Mouse (Mus musculus): ENCODE data around the gene Arid5b.
A peak's percentile ranks its signal among the peaks of the same experiment; 100 is the strongest.

Gene Arid5b

DNA sequence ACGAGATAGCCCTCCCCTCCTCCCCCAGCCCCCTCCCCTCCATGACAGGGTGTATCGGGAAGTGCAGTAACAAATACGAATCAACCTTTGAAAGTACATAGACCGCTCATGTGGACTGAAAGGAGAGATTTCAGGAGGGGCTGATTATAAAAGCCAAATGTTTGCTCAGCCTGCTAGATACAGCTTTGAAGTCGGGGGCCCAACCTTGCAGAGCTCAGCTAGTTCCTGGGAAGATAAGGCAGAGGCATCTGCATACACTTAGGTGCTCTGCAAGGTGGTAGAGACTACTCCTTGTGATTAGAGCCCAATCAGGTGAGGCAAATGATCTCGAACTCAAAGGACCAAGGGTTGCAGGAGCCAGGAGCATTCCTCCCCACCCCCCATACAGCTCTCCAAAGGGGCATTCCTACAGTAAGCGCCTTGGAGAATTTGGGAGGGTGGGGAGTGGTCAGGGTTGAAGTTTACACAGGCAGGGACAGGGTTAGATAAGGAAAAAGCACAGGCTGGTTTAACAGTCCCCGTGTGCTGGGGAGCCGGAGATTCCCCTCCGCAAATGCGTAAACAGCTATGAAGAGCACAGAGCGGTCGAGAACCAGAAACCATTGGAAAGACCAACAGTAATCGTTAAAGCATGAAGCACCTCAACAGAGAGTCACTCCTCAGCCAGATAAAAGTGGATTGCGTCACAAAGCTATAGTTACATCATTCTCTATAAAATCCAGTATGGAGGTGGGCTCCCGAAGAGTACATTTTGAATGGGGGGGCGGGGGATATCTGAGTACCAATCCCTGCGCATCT, 47.0 kb downstream of the Arid5b start:
- no peak for DNase-seq

GRCm38 (mm10) chr10:68230653-68231384, 47.7 kb downstream of the Arid5b start:
- DNase-seq: no peak

DNA sequence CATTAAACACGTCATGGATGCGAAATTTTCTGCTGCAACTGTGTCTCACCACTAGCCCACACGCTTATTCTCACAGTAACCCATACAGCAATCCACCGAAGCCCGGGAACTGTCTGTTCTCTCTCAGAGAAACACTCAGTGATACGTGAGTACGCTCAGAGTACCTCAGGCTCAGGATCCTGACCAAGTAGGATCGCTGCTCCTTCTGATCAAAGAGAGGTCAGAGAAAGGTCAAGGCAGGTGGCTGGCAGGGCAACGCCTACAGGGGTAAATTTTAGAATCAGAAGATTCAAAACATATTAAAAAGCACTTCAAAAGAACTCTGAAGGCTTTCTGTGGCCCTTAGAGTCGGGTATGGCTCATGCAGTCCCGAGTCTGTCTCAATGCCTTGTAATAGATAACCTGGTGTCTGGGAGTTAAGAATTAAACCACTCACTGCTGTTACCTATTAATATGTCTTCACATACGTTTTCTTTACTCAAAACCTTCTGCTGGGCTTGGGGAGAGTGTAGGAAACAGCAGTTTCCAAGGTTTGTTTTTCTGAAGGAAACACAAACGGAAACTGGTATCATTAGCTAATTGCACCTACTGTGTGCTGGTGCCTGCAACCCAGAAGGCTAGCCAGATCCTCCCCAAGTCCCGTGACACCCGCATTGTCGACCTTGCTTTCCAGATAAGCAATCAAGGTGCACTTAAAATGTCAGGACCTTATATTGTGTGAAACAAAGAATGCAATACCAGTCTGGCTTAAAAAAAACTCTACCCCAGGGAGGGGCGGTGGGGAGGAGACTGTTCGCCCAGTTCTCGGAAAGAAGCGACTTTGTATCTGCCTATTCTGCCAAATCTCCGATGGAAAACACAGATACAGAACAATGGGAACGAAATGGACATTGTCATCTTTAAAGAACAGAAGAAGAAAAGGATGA, 48.6 kb downstream of the Arid5b start:
- no peak for DNase-seq

GRCm38 (mm10) chr10:68222676-68223075, 55.9 kb downstream of the Arid5b start:
- DNase-seq: no peak

- no peak for DNase-seq
Measured at GRCm38 (mm10) chr10:68222012-68222411, 56.5 kb downstream of the Arid5b start.

DNA sequence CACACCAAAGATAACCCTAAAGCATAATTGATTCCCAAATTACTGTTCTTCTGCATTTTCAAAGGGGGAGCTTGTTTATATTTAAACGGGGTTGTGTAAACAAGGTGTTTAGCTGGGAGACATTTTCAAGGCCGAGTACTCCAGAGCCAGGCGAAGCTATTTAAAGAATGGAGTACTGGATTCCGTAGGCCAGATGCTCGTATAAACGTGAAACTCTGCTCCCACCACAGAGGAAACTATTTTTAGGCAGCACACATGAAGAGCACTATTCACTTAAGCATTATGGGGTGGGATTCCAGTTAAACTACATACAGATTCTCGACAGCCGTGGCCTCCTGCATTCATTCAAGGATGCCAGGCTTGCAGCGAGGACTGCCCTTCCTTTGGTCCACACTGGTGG, 59.2 kb downstream of the Arid5b start:
- no peak for DNase-seq

DNA sequence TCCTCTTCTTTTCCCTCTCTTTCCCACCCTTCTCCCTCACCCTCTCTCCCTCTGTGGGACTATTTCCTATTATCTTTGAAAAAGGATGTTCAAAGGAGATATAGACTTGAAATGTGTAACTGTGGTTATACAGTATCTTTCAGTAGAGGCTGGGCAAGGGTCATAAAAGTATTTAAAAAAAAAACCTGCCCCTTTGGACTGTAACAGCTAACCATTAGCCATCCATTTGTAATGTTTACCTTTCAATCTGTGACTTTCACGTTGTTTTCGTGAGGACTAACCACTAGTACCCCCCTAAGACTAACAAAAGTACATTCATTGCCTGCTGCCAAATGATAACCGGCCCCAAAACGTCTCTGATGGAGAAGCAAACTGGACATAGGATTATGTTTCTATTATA, 59.9 kb downstream of the Arid5b start:
- no peak for DNase-seq

DNA sequence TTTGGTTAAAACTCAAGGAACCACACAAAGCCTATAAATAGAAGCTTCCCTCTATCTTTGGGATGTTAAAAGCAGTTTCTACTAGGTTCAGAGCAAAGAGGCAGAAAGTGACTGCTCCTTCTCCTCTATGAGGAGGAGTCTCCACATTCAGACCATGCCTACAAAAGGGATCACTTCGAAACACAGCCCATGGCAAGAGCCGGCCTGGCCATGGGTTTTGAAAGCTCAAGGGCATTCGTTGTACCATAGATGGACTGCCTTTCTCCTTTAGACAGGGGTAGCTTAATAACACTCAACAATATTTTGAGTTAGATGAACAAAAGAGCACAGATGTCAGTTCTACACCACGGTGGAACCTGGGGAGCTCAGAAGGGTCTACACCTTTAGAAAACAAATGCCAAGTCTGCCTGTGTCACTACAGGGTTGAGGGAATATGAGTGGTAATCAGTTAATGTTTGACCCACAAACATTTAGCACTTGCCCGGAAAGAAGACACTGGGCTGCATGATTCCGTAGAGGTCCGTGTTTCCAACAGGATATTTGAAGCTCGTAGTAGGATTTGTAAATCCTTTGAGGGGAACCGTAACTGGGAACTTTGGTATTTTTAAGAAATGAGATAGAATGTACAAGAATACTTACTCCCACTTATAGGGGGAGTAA, 63.6 kb downstream of the Arid5b start:
- DNase-seq: no peak

DNA sequence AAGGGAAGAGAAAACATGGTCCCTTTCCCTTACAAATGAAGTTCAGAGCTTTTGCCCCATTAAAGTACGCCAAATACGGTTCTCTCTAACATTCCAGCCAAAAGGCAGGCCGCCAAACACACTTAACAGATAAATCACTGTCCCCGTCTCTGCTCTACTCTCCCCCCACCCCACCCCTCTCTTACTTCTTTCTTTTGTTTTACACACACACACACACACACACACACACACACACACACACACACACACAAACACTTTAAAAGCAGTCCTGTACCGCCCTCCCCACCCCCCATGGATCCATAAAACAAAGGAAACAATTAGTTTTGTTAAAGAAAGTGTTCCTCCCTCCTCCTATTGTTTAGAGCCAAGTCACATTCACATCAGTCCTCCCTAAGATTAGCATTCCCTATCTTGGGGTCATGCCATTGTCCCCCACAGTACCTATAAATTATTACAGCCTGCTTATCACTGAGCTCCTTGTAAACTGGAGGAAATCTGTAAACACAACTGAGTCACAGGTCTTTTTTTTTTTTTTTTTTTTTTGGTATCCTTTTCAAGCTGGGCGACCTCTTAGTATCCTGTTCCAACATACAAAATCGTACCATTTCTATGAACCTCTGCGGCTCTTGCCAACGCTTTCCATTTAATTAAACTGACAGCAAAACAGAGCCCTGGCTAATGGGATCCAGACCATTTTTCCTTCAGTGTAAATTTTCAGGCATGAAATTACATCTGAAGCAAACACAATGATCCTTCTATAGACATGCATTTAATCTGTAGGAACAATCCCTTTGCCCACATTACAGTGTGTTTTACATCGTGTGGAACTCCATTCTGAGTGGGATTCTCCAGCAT, 66.3 kb downstream of the Arid5b start:
- no peak for DNase-seq

DNA sequence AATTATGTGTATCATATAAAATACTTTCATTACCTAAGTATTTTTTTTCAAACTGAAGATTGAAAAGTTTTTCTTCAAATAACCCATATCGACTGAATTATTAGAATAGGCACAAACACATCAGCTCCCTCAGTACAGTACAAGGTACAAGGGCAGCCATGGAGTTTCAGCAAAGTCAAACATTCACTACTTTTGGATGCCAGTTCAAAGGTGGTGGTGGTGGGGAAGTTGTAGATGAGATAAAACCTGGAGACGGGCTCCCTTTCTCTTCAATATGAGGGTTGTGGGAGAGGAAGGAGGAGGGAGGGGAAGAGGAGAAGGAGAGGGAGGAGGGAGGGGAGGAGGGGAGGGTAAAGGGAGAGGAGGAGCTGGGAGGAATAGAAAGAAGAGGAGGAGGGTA, 67.0 kb downstream of the Arid5b start:
- DNase-seq: no peak

DNA sequence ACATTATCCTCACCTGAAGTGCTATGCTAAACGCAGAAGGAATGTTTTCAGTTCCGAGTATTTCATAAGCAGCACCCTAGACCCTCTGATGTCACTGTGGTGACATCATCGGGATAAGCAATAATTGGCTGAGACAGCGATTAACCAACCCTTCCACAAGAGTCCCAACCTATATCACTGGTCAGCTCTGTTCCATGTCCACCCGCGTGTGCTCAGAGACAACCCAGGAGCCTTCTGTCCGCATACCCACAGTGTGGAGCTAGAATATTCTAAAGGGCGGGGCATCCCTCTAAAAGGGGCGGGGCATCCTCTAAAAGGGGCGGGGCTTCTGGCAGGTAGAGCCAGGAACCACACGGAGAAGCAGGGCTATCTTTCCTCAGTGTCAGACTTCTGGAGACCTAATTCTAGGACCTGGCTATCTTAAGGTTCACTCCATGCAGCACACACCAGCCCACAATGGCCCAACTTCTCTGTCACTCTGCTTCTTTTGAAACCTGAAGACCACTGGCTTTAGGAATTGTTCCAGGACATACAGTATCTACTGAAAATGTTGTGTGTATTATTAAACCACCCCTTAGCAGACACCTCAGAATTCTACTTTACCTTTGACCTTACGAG, 68.4 kb downstream of the Arid5b start:
- no peak for DNase-seq

- DNase-seq: no peak
Measured at GRCm38 (mm10) chr10:68208670-68209065, 69.9 kb downstream of the Arid5b start.

- DNase-seq: peak; percentile 24 to 45
Measured at GRCm38 (mm10) chr10:68207803-68208669, 70.5 kb downstream of the Arid5b start.

DNA sequence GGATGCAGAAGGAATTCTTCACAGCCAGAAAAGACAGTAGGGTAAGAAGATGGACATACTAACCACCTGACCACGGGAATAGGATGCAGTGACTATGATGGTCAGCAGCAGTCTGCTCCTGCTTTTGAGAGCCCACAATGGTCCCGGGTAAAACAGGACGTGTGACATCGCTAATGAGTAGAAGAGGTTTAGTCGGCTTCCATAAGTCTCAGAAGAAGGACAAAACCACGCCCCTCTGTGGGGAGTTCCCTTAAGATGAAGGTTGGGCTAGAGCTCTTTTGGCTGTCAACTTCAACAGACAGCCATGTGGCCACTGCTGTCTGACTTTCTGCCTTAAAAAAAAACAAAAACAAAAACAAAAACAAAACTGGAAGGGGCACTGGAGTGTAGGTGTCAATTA, 74.1 kb downstream of the Arid5b start:
- DNase-seq: no peak

DNA sequence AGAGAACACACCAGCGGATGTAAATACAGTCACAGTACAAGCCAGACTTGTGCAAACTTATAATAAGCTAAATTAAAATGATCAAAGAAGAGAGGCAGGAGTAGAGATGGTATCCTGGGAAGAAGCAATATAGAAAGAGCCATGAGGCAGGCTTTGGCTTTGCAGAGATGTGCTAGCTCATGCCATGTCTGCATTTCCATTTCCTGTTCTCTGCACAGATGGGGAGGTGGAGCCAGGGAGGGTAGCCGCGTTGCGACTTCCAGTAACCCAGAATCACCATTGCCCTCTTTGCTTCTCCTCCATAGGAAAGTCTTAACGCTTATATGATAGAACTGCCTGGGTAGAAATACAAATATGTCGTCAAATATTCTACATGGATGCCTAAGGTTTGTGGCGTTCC, 74.7 kb downstream of the Arid5b start:
- DNase-seq: no peak

DNA sequence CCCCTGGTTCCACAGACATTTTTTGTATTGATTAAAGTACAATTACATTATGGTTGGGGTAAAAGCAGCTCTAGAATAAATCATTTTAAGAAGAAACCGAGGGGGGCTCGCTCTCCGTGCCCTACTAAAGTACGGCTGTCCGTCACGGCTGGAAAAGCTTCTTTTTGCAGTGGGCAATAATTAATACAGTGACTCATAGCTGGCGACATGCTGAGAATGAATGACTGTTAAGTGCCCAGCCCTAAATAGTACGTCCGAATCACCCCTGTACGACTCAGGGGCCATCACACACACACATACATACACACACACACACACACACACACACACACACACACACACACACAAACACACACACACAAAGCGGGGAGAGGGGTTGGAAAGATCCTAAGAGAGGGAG, 75.2 kb downstream of the Arid5b start:
- DNase-seq: no peak

- DNase-seq: no peak
Measured at GRCm38 (mm10) chr10:68199440-68199839, 79.1 kb downstream of the Arid5b start.

DNA sequence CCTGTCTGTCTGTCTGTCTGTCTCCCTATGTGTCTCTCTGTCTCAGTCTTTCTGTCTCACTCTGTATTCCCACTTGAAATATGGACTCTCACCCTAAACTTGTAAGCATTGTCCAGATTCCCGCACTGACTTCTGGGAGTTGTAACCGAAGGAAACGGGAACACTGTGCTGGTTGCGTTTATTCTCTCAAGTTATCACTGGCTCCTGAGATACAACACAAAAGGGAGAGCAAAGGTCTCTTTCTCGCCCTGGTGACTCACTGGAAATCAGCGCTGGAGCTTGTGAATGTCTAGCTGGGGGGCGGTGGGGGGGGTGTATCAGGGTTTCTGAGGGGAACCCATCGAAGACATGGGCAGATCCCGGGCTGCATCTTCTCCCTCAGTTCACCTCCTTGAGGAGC, 82.2 kb downstream of the Arid5b start:
- DNase-seq: no peak

GRCm38 (mm10) chr10:68193561-68193960, 85.0 kb downstream of the Arid5b start:
- no peak for DNase-seq

GRCm38 (mm10) chr10:68192824-68193255, 85.7 kb downstream of the Arid5b start:
- DNase-seq: peak in 1 of 2 experiments; percentile 47
